Mouse (Mus musculus): ENCODE results near the gene Micu1. TPM values are rescaled to one million over a fixed set of nuclear protein-coding genes. Genes with fewer than 3 reads are reported as not detected.

The Micu1 gene
- polyA plus RNA-seq, 1 experiment from 2014 or later = 75.2 TPM

DNA sequence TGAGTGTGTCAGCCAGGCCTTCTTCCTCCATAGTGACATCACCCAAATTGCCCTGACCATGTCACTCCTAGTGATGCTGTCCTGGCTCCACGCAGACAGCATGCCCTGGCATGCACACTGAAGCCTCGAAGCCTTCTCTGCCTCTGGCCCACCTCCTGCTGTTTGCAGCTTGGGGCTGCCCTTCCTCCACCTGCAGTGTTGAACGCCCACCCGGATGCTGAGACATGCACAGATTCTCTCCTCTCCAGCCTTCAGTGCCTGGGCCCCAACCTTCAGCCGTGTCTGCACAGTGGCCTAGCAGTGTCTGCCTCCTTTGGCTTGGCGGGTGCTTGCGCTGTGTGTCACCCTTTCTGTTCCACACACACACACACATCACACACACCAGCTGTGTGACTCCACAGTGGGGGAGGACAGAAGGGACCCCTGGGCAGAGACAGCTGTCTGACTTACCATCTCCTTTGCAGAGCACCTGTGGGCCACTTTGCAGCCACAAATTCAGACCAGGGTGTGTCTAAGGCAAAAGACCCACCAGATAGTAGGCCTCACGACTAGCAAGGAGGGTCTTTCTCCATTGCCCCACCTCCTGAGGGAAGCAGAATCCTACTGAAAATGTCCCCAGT, 199.8 kb downstream of the Micu1 start:
- Histone ChIP-seq H3K27me3 (ENCODE audit: control insufficient read depth, insufficient read depth, low read length) (no peaks in the 10 kb centered on the region), H3K4me1 (replicated peaks; ENCODE audit: control insufficient read depth, insufficient read depth, low read length) (peaks cover 58% of the 10 kb centered on the region), H3K4me2 (replicated peaks) (no peak overlapping the region), H3K4me3 (replicated peaks; ENCODE audit: low read length) (no peak overlapping the region), H3K36me3 (replicated peaks; ENCODE audit: control insufficient read depth, insufficient read depth) (0 out of 2 replicates have a peak, but pooled peaks cover 3% of the 10 kb centered on the region), H3K27ac (peak overlapping the region; percentile 44; the same call in 1 of the 2 replicates), H3K9ac (no peak overlapping the region), H3K9me3 (ENCODE audit: control insufficient read depth, low read length) (no peaks in the 10 kb centered on the region)
- DNase-seq (ENCODE audit: low spot score) = no peak
- ATAC-seq (ENCODE audit: low FRiP score) = no peak
- 62% methylated on average over 8 of the region's 8 CpGs for WGBS

GRCm38 (mm10) chr10:59902606-59902990, 200.3 kb downstream of the Micu1 start:
- H3K27me3 ChIP-seq (ENCODE audit: control insufficient read depth, insufficient read depth, low read length) = no peaks in the 10 kb centered on the region
- H3K4me1 ChIP-seq (replicated peaks; ENCODE audit: control insufficient read depth, insufficient read depth, low read length) = peaks cover 58% of the 10 kb centered on the region
- H3K4me3 ChIP-seq (replicated peaks; ENCODE audit: low read length) = no peak overlapping the region
- DNase-seq (ENCODE audit: low spot score) (no peak), ATAC-seq (ENCODE audit: low FRiP score) (no peak)
- H3K9ac ChIP-seq = peak overlapping the region; percentile 8; the same call in 1 of the 2 replicates
- 0 out of 2 replicates have a peak, but pooled peaks cover 3% of the 10 kb centered on the region for H3K36me3 ChIP-seq (replicated peaks; ENCODE audit: control insufficient read depth, insufficient read depth)
- no peak overlapping the region for H3K4me2 ChIP-seq (replicated peaks)
- no peaks in the 10 kb centered on the region for H3K9me3 ChIP-seq (ENCODE audit: control insufficient read depth, low read length)
- peak overlapping the region; percentile 44; the same call in 1 of the 2 replicates for H3K27ac ChIP-seq
- WGBS = 57% methylated on average over 8 of the region's 8 CpGs

GRCm38 (mm10) chr10:59903170-59903569, 200.9 kb downstream of the Micu1 start:
- H3K36me3 ChIP-seq (replicated peaks; ENCODE audit: control insufficient read depth, insufficient read depth) = 0 out of 2 replicates have a peak, but pooled peaks cover 2% of the 10 kb centered on the region
- H3K27ac ChIP-seq = 0 out of 2 replicates have a peak overlapping the region, but pooled peaks have one; percentile 44
- no peak overlapping the region for H3K9ac ChIP-seq
- H3K27me3 ChIP-seq (ENCODE audit: control insufficient read depth, insufficient read depth, low read length) = no peaks in the 10 kb centered on the region
- H3K4me1 ChIP-seq (replicated peaks; ENCODE audit: control insufficient read depth, insufficient read depth, low read length) = peaks cover 57% of the 10 kb centered on the region
- no peak overlapping the region for H3K4me3 ChIP-seq (replicated peaks; ENCODE audit: low read length)
- 49% methylated on average over 7 of the region's 7 CpGs for WGBS
- DNase-seq (ENCODE audit: low spot score) = no peak
- ATAC-seq (ENCODE audit: low FRiP score) = no peak
- no peaks in the 10 kb centered on the region for H3K9me3 ChIP-seq (ENCODE audit: control insufficient read depth, low read length)
- no peak overlapping the region for H3K4me2 ChIP-seq (replicated peaks)

DNA sequence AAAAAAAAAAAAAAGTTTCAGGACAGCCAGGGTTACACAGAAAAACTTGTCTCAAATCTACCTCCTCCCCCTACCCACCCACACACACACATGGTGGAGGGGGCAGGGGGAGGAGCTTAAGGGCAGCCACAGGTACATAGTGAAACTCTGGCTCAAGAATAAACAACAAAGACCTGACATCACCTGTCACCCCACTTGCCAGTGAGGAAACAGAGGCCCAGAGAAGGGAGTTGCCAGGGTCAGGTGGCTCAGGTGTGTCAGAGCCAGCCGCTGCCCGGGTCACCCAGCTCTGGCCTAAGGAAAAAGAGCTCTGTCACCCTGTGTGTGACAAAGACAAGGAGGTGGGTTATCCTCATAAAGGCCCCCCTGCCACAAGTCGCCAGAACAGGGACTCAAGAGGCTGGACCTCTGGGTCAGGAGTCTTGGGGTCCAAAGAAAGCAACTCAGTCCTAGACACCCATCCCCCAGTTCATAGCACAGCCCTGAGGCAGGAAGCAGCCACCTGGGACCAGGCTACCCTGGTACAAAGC, 204.9 kb downstream of the Micu1 start:
- no peak overlapping the region for H3K4me3 ChIP-seq (replicated peaks; ENCODE audit: low read length)
- H3K27me3 ChIP-seq (ENCODE audit: control insufficient read depth, insufficient read depth, low read length) = no peaks in the 10 kb centered on the region
- no peak overlapping the region for H3K27ac ChIP-seq
- no peak for ATAC-seq (ENCODE audit: low FRiP score)
- no peaks in the 10 kb centered on the region for H3K9me3 ChIP-seq (ENCODE audit: control insufficient read depth, low read length)
- H3K9ac ChIP-seq = no peak overlapping the region
- peaks cover 35% of the 10 kb centered on the region for H3K4me1 ChIP-seq (replicated peaks; ENCODE audit: control insufficient read depth, insufficient read depth, low read length)
- no peak overlapping the region for H3K4me2 ChIP-seq (replicated peaks)
- WGBS = 61% methylated on average over 3 of the region's 3 CpGs
- no peak for DNase-seq (ENCODE audit: low spot score)
- no peaks in the 10 kb centered on the region for H3K36me3 ChIP-seq (replicated peaks; ENCODE audit: control insufficient read depth, insufficient read depth)

- Histone ChIP-seq H3K27me3 (ENCODE audit: control insufficient read depth, insufficient read depth, low read length) (no peaks in the 10 kb centered on the region), H3K9me3 (ENCODE audit: control insufficient read depth, low read length) (no peaks in the 10 kb centered on the region), H3K4me3 (replicated peaks; ENCODE audit: low read length) (no peak overlapping the region), H3K36me3 (replicated peaks; ENCODE audit: control insufficient read depth, insufficient read depth) (no peaks in the 10 kb centered on the region), H3K27ac (no peak overlapping the region), H3K4me2 (replicated peaks) (no peak overlapping the region), H3K4me1 (replicated peaks; ENCODE audit: control insufficient read depth, insufficient read depth, low read length) (peaks cover 31% of the 10 kb centered on the region), H3K9ac (no peak overlapping the region)
- 26% methylated on average over 7 of the region's 7 CpGs for WGBS
- DNase-seq (ENCODE audit: low spot score) (no peak), ATAC-seq (ENCODE audit: low FRiP score) (peak; percentile 7; the same call in 1 of the 2 replicates)
These were observed 205.5 kb downstream of the Micu1 start for GRCm38 (mm10) chr10:59907695-59908299.

GRCm38 (mm10) chr10:59908776-59909315, 206.6 kb downstream of the Micu1 start:
- ATAC-seq (ENCODE audit: low FRiP score) = no peak
- no peak overlapping the region for H3K9ac ChIP-seq
- H3K9me3 ChIP-seq (ENCODE audit: control insufficient read depth, low read length) = no peaks in the 10 kb centered on the region
- 50% methylated on average over 7 of the region's 7 CpGs for WGBS
- H3K36me3 ChIP-seq (replicated peaks; ENCODE audit: control insufficient read depth, insufficient read depth) = no peaks in the 10 kb centered on the region
- peaks cover 28% of the 10 kb centered on the region; the same call in 1 of the 2 replicates for H3K4me1 ChIP-seq (replicated peaks; ENCODE audit: control insufficient read depth, insufficient read depth, low read length)
- H3K4me2 ChIP-seq (replicated peaks) = no peak overlapping the region
- no peak for DNase-seq (ENCODE audit: low spot score)
- H3K27ac ChIP-seq = no peak overlapping the region
- H3K4me3 ChIP-seq (replicated peaks; ENCODE audit: low read length) = no peak overlapping the region
- no peaks in the 10 kb centered on the region for H3K27me3 ChIP-seq (ENCODE audit: control insufficient read depth, insufficient read depth, low read length)

GRCm38 (mm10) chr10:59909357-59909847, 207.1 kb downstream of the Micu1 start:
- Histone ChIP-seq H3K4me3 (replicated peaks; ENCODE audit: low read length) (no peak overlapping the region), H3K4me1 (replicated peaks; ENCODE audit: control insufficient read depth, insufficient read depth, low read length) (peaks cover 28% of the 10 kb centered on the region; the same call in 1 of the 2 replicates), H3K36me3 (replicated peaks; ENCODE audit: control insufficient read depth, insufficient read depth) (no peaks in the 10 kb centered on the region), H3K9ac (no peak overlapping the region), H3K27ac (no peak overlapping the region), H3K27me3 (ENCODE audit: control insufficient read depth, insufficient read depth, low read length) (no peaks in the 10 kb centered on the region), H3K4me2 (replicated peaks) (0 out of 2 replicates have a peak overlapping the region, but pooled peaks have one; percentile 21), H3K9me3 (ENCODE audit: control insufficient read depth, low read length) (no peaks in the 10 kb centered on the region)
- 0 out of 2 replicates have a peak, but pooled peaks have one; percentile 31 for ATAC-seq (ENCODE audit: low FRiP score)
- 6% methylated on average over 14 of the region's 14 CpGs for WGBS
- no peak for DNase-seq (ENCODE audit: low spot score)

DNA sequence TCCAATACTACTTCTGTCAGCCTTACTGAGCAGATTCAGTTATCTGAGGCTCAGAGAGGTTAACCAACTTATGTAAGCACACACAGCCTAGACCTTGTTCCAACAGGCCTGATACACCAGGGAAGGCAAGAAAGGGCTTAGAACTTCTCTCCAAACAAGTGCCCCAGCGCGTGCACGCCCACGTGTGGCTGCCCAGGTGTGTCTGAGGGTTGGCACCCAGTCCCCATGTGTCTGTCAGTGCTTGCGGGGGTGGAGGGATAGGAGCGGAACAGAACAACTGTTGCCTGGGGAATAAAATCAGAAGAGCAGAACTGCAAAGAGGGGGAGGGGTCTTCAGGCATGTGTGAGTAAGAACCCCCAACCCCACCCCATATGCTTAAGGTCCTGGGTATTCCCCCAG, 208.8 kb downstream of the Micu1 start:
- no peaks in the 10 kb centered on the region for H3K36me3 ChIP-seq (replicated peaks; ENCODE audit: control insufficient read depth, insufficient read depth)
- no peaks in the 10 kb centered on the region for H3K27me3 ChIP-seq (ENCODE audit: control insufficient read depth, insufficient read depth, low read length)
- no peak overlapping the region for H3K9ac ChIP-seq
- no peaks in the 10 kb centered on the region for H3K9me3 ChIP-seq (ENCODE audit: control insufficient read depth, low read length)
- no peak overlapping the region for H3K4me3 ChIP-seq (replicated peaks; ENCODE audit: low read length)
- WGBS = 28% methylated on average over 6 of the region's 6 CpGs
- peak overlapping the region; percentile 36 for H3K4me2 ChIP-seq (replicated peaks)
- no peak overlapping the region for H3K27ac ChIP-seq
- H3K4me1 ChIP-seq (replicated peaks; ENCODE audit: control insufficient read depth, insufficient read depth, low read length) = peaks cover 28% of the 10 kb centered on the region; the same call in 1 of the 2 replicates
- DNase-seq (ENCODE audit: low spot score) (no peak), ATAC-seq (ENCODE audit: low FRiP score) (no peak)

GRCm38 (mm10) chr10:59911561-59912198, 209.4 kb downstream of the Micu1 start:
- Histone ChIP-seq H3K9me3 (ENCODE audit: control insufficient read depth, low read length) (no peaks in the 10 kb centered on the region), H3K27ac (no peak overlapping the region), H3K27me3 (ENCODE audit: control insufficient read depth, insufficient read depth, low read length) (no peaks in the 10 kb centered on the region), H3K4me3 (replicated peaks; ENCODE audit: low read length) (no peak overlapping the region), H3K4me1 (replicated peaks; ENCODE audit: control insufficient read depth, insufficient read depth, low read length) (peaks cover 28% of the 10 kb centered on the region; the same call in 1 of the 2 replicates), H3K36me3 (replicated peaks; ENCODE audit: control insufficient read depth, insufficient read depth) (no peaks in the 10 kb centered on the region), H3K9ac (no peak overlapping the region), H3K4me2 (replicated peaks) (peak overlapping the region; percentile 36)
- ATAC-seq (ENCODE audit: low FRiP score) (no peak), DNase-seq (ENCODE audit: low spot score) (no peak)
- 2% methylated on average over 25 of the region's 25 CpGs for WGBS
